Mouse (Mus musculus) spleen, adult 2 months (tissue): ENCODE measurements around the gene Naa15. TPM values are rescaled to one million over a fixed set of nuclear protein-coding genes. Genes with fewer than 3 reads are reported as not detected.
"Not testable (repeated sequence)": the region's sequence is repeated elsewhere in the genome, so short reads cannot be mapped to it uniquely, and the experiment has no call there.

Experiments
- DNase-seq, 2 experiments: peaks; one replicate each; pipeline versions ENCODE4 v3.0.0 to v3.0.0-alpha.2; 2012 to 2021; ENCODE audit warnings: low spot score in 2 of 2, low read depth in 1 of 2
- H3K27ac ChIP-seq: fragments of 200-500 bp; 2 replicates; pipeline ENCODE4 v1.5.1; 2012; ENCODE audit warnings: low read length, inconsistent platforms; ENCODE audit not compliant: insufficient read depth
- H3K27me3 ChIP-seq: fragments of 200-500 bp; 2 replicates; pipeline ENCODE4 v1.6.1; 2012; ENCODE audit warnings: mild to moderate bottlenecking, moderate library complexity, low read length, inconsistent platforms; ENCODE audit not compliant: control insufficient read depth, insufficient read depth
- H3K36me3 ChIP-seq: fragments of 200-500 bp; 2 replicates; pipeline ENCODE4 v1.6.1; 2012; ENCODE audit warnings: mild to moderate bottlenecking, low read length, inconsistent platforms; ENCODE audit not compliant: control insufficient read depth, insufficient read depth
- H3K4me1 ChIP-seq: fragments of 200-500 bp; 2 replicates; pipeline ENCODE4 v1.6.1; 2011; ENCODE audit warnings: inconsistent platforms; ENCODE audit not compliant: control insufficient read depth, insufficient read depth, insufficient read length
- H3K4me3 ChIP-seq: fragments of 200-500 bp; 2 replicates; pipeline ENCODE4 v1.5.1; 2011; ENCODE audit warnings: mild to moderate bottlenecking, inconsistent platforms; ENCODE audit not compliant: insufficient read depth, insufficient read length; ENCODE audit errors: extremely low read depth
- CTCF ChIP-seq: fragments of 200-500 bp; IDR thresholded peaks from 2 replicates; pipeline ENCODE4 v1.5.1; 2011; ENCODE audit warnings: mild to moderate bottlenecking, inconsistent platforms; ENCODE audit not compliant: insufficient read depth, insufficient read length, insufficient replicate concordance; ENCODE audit errors: extremely low read depth
- POLR2A ChIP-seq: fragments of 200-500 bp; IDR thresholded peaks from 2 replicates; pipeline ENCODE4 v1.6.1; 2011; ENCODE audit warnings: low read depth, low read length, inconsistent platforms
- WGBS: fragments of 180-500 bp; shearing (Covaris S2); methylation state at CpG from one replicate; pipeline ENCODE4 v1.1.7; 2018; 5-methylcytosine and 5-hydroxymethylcytosine counted together
- polyA plus RNA-seq: library from polyadenylated mRNA; depleted of rRNA; stranded (reverse); fragments of >200 nt; gene quantifications from 2 replicates; pipeline ENCODE4 v1.2.3, GENCODE M21; 2012

Naa15 gene
- polyA plus RNA-seq, 1 experiment, result 2.1 TPM

DNA sequence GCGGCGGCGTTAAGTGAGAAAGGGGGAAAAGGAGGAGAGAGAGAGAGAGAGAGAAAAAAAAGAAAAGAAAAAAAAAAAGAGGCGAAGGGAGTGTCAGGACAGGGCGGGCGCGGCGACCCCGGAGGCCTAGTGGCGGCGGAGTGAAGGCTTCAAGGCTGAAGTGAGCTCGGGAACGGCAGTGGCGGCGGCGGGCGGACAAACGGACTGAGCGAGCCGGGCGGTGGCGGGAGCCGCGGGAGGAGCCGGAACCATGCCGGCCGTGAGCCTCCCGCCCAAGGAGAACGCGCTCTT, 1.1 kb downstream of the Naa15 start:
- WGBS, result under 1% methylated on average over 28 of the region's 30 CpGs
- Histone ChIP-seq H3K27ac (peak overlapping the region; percentile 87), H3K4me1 (peaks cover 6% of the 10 kb centered on the region), H3K36me3 (no peaks in the 10 kb centered on the region), H3K27me3 (no peaks in the 10 kb centered on the region), H3K4me3 (peak overlapping the region; percentile 83)
- DNase-seq, result no peak
- TF ChIP-seq CTCF, result peak; percentile 6; the same call in 1 of the 2 replicates
- TF ChIP-seq POLR2A, result no peak

DNA sequence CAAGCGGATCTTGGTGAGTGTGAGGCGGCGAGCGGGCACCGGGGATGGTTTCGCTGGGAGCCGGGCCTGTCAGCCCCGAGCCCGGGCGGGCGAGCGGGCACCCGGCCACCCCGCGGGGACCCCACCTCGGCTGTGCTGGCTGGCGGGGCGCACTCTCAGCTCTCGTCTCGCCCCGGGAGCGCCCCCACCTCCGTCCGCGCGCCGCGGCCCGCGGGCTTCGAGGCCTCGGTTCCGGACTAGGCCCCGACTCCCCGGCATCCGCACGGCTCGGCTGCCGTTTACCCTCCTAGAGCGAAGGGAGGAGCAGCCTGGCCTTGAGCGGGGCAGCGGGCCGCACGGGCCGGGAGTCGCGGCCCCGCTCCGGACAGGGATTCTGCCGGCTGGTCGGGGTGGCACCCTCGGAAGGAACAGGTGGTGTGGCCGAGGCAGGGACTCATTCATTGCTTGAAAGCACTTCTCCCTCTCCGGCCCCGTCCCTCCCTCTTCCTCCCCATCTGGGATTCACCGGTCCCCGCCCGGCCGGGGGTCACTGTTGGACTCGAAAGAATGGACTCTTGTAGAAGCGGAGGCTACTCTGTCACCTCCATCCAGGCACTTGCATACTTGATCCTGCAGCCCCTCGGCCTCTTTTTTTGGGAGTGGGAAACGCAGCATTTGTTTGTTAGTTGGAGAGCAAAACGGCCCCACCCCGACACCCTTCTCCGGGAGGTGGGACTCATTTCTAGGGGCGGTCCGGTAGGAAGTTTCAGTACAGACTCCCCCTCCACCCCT, 1.6 kb downstream of the Naa15 start:
- Histone ChIP-seq H3K4me3 (peak overlapping the region; percentile 83), H3K4me1 (peaks cover 7% of the 10 kb centered on the region), H3K27me3 (no peaks in the 10 kb centered on the region), H3K36me3 (no peaks in the 10 kb centered on the region), H3K27ac (peak overlapping the region; percentile 87)
- TF ChIP-seq CTCF, result no peak
- 1% methylated on average over 60 of the region's 68 CpGs for WGBS
- DNase-seq, result peak in 1 of 2 experiments; percentile 30

GRCm38 (mm10) chr3:51417135-51417458, 2.1 kb downstream of the Naa15 start:
- DNase-seq, result no peak
- Histone ChIP-seq H3K4me1 (peaks cover 7% of the 10 kb centered on the region), H3K36me3 (no peaks in the 10 kb centered on the region), H3K27me3 (no peaks in the 10 kb centered on the region), H3K4me3 (peak overlapping the region; percentile 83), H3K27ac (no peak overlapping the region)
- 9% methylated on average over 8 of the region's 8 CpGs for WGBS
- no peak for TF ChIP-seq CTCF
- TF ChIP-seq POLR2A, result no peak

GRCm38 (mm10) chr3:51417485-51417884, 2.5 kb downstream of the Naa15 start:
- Histone ChIP-seq H3K4me1 (peaks cover 7% of the 10 kb centered on the region), H3K27me3 (no peaks in the 10 kb centered on the region), H3K36me3 (no peaks in the 10 kb centered on the region), H3K4me3 (no peak overlapping the region), H3K27ac (no peak overlapping the region)
- WGBS, result 49% methylated on average over 2 of the region's 2 CpGs
- no peak for TF ChIP-seq CTCF
- no peak for TF ChIP-seq POLR2A
- DNase-seq, result no peak

- no peak overlapping the region for H3K4me3 ChIP-seq
- no peak overlapping the region for H3K27ac ChIP-seq
- H3K4me1 ChIP-seq, result peaks cover 7% of the 10 kb centered on the region
Observed at GRCm38 (mm10) chr3:51417966-51418365, 3.0 kb downstream of the Naa15 start.

DNA sequence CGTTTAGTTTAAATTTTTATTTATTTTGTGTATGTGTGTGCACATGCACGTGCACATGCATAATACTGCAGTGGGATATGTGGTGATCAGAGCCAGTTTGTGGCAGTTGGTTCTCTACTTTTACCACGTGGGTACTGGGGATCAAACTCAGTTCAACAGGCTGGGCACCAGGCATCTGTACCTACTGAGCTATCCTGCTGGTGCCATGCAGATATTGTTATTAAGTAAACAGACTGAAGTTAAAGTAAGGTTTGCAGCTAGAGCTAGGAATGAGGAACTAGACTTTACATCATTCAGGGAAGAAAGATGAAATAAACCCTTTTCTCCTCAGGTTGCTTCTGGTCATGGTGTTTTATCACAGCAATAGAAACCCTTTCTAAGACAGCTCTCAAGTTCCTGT, 7.0 kb downstream of the Naa15 start:
- H3K27me3 ChIP-seq, result no peaks in the 10 kb centered on the region
- H3K36me3 ChIP-seq, result no peaks in the 10 kb centered on the region
- no peak overlapping the region for H3K4me3 ChIP-seq
- 32% methylated on average over 3 of the region's 3 CpGs for WGBS
- H3K4me1 ChIP-seq, result peaks cover 4% of the 10 kb centered on the region; the same call in 1 of the 2 replicates
- TF ChIP-seq POLR2A (no peak), CTCF (no peak)
- DNase-seq, result no peak
- no peak overlapping the region for H3K27ac ChIP-seq

More at GRCm38 (mm10) chr3:51417966-51418365, 3.0 kb downstream of the Naa15 start:
- Histone ChIP-seq H3K27me3 (no peaks in the 10 kb centered on the region), H3K36me3 (no peaks in the 10 kb centered on the region)
- TF ChIP-seq CTCF, result no peak
- TF ChIP-seq POLR2A, result no peak
- WGBS, result 82% methylated on average over 2 of the region's 2 CpGs
- no peak for DNase-seq

DNA sequence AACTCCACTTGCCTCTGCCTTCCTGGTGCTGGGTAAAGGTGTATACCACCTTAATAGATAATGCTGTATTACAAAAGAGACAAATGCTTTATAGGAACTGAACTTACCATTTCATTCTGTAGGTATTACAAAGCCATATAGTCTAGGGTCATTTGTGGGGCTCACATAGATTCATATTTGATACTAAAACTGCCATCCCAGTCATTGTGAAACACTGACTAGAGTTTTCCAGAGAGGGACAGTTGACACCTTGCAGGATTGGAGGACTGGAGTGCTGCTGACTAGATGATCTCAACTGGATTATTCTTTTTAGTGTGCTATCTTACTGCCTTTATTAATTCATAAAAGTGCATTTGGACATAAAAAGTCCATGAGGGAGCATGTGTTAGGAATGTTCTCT, 10.4 kb downstream of the Naa15 start:
- Histone ChIP-seq H3K27me3 (no peaks in the 10 kb centered on the region), H3K36me3 (no peaks in the 10 kb centered on the region), H3K27ac (no peak overlapping the region), H3K4me3 (no peak overlapping the region), H3K4me1 (peaks cover 3% of the 10 kb centered on the region; the same call in 1 of the 2 replicates)
- TF ChIP-seq CTCF, result no peak
- TF ChIP-seq POLR2A, result no peak
- no peak for DNase-seq

DNA sequence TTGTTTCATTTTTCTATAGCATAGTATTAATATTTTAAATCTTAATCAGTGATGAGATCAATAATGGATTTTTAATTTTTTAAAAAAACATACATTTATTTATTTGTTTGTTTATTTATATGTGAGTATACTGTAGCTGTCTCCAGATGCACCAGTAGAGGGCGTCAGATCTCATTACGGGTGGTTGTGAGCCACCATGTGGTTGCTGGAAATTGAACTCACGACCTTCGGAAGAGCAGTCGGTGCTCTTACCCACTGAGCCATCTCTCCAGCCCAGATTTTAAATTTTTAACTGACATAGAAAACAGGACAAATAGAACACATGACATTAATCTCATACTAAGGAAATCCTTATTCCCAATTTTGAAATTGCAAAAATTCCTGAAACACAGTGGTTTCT, 19.4 kb downstream of the Naa15 start:
- not testable (repeated sequence) for H3K27me3 ChIP-seq, H3K27ac ChIP-seq, DNase-seq, H3K36me3 ChIP-seq, H3K4me1 ChIP-seq, H3K4me3 ChIP-seq
- whole genome bisulfite sequencing, result 89% methylated on average over 5 of the region's 5 CpGs
